Mouse (Mus musculus) midbrain, embryonic 11.5 days (tissue): ENCODE results near the gene Plod2. TPM values are rescaled to one million over a fixed set of nuclear protein-coding genes. Genes with fewer than 3 reads are reported as not detected.
A peak's percentile ranks its signal among the peaks of the same experiment; 100 is the strongest.

Experiments used
- ATAC-seq: fragments of 200-750 bp; cut with Nextera tagmentation; 2 replicates; pipeline ENCODE4 v1.8.0; 2017; ENCODE audit warnings: moderate TSS enrichment, moderate library complexity; ENCODE audit not compliant: low FRiP score
- DNase-seq: peaks from one replicate; pipeline ENCODE4 v3.0.0; 2015; ENCODE audit warnings: low spot score; ENCODE audit errors: missing footprints
- H3K27ac ChIP-seq: fragments of 300-500 bp; sonication (generic); 2 replicates; pipeline ENCODE4 v1.5.1; 2014; ENCODE audit warnings: low read depth, low read length
- H3K27me3 ChIP-seq: fragments of 300-500 bp; sonication (generic); 2 replicates; pipeline ENCODE4 v1.6.1; 2014; ENCODE audit warnings: mild to moderate bottlenecking, low read length, moderate library complexity, mixed read lengths; ENCODE audit not compliant: control insufficient read depth, insufficient read depth
- H3K36me3 ChIP-seq: fragments of 300-500 bp; sonication (generic); 2 replicates; pipeline ENCODE4 v1.6.1; 2014; ENCODE audit warnings: mild to moderate bottlenecking, low read length, moderate library complexity, mixed read lengths; ENCODE audit not compliant: control insufficient read depth, insufficient read depth
- H3K4me1 ChIP-seq: fragments of 300-500 bp; sonication (generic); 2 replicates; pipeline ENCODE4 v1.6.1; 2014; ENCODE audit warnings: low read length; ENCODE audit not compliant: control insufficient read depth, insufficient read depth
- H3K4me2 ChIP-seq: fragments of 300-500 bp; sonication (generic); 2 replicates; pipeline ENCODE4 v1.6.1; 2014; ENCODE audit warnings: mild to moderate bottlenecking, moderate library complexity
- H3K4me3 ChIP-seq: fragments of 300-500 bp; sonication (generic); 2 replicates; pipeline ENCODE4 v1.5.1; 2014; ENCODE audit warnings: low read depth, low read length
- H3K9ac ChIP-seq: fragments of 300-500 bp; sonication (generic); 2 replicates; pipeline ENCODE4 v1.6.1; 2014; ENCODE audit warnings: low read length
- H3K9me3 ChIP-seq: fragments of 300-500 bp; sonication (generic); 2 replicates; pipeline ENCODE4 v1.6.1; 2016; ENCODE audit warnings: low read length; ENCODE audit not compliant: control insufficient read depth
- WGBS: fragments of 180-500 bp; shearing (Covaris S2); extraction: QIAGEN DNeasy Blood & Tissue Kit; methylation state at CpG from one replicate; pipeline ENCODE4 v1.1.7; 2014; 5-methylcytosine and 5-hydroxymethylcytosine counted together
- polyA plus RNA-seq: library from polyadenylated mRNA; unstranded; fragments of >200 nt; fragmentation: Nextera tagmentation; extraction: Ambion mirVana; gene quantifications from 2 replicates; pipeline ENCODE4 v1.2.1, GENCODE M21; 2014

Plod2 gene
- polyA plus RNA-seq, 1 experiment from 2014 or later, result 25.2 TPM

DNA sequence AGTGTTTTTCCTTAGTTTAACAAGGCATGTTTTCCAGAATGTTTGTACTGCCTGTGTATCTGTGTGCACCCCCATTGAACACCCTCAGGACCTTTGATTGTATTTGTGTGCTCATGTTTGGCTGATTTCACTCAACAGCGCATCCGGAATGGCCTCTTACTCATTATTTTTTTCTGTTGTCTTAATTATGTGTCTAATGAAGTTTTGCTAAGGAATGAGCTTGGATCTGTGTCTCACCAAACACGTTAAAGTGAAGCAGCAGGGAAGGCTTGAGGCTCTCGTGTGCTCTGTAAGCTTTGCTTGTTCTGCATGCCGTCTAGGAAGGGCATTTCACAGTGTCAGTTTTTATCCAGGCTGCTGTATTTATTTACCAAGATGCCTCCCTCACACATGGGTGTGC, 59.5 kb downstream of the Plod2 start:
- peak; percentile 23 for DNase-seq
- H3K27me3 ChIP-seq, result no peaks in the 10 kb centered on the region
- no peak overlapping the region for H3K4me3 ChIP-seq
- 84% methylated on average over 5 of the region's 5 CpGs for WGBS
- H3K9me3 ChIP-seq, result no peaks in the 10 kb centered on the region
- no peak overlapping the region for H3K27ac ChIP-seq
- ATAC-seq, result no peak
- no peaks in the 10 kb centered on the region for H3K36me3 ChIP-seq
- H3K4me1 ChIP-seq, result no peaks in the 10 kb centered on the region
- H3K4me2 ChIP-seq, result no peak overlapping the region
- H3K9ac ChIP-seq, result no peak overlapping the region

DNA sequence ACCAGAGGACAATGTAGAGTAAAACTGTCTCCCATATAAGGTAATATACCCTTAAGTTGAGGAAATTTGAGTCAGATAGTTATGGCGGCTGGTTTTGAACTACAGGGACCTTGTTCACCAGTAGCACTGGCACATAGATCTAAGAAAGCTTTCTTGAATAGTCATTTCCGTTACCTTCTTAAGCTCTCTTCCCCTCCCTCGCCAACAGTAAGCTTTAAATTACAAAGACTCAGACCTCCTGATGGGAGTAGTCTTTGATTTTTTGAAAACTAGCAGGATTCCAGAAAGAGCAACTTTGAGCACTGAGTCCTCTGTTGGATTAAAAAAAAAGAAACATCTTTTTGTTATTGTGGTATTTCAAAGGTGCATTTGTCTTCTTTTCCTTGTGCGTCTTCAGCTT, 61.5 kb downstream of the Plod2 start:
- Histone ChIP-seq H3K27me3 (no peaks in the 10 kb centered on the region), H3K4me2 (no peak overlapping the region), H3K4me3 (no peak overlapping the region), H3K36me3 (no peaks in the 10 kb centered on the region), H3K27ac (no peak overlapping the region), H3K4me1 (no peaks in the 10 kb centered on the region), H3K9ac (no peak overlapping the region), H3K9me3 (no peaks in the 10 kb centered on the region)
- DNase-seq (no peak), ATAC-seq (no peak)
- WGBS, result 55% methylated on average over 4 of the region's 4 CpGs

DNA sequence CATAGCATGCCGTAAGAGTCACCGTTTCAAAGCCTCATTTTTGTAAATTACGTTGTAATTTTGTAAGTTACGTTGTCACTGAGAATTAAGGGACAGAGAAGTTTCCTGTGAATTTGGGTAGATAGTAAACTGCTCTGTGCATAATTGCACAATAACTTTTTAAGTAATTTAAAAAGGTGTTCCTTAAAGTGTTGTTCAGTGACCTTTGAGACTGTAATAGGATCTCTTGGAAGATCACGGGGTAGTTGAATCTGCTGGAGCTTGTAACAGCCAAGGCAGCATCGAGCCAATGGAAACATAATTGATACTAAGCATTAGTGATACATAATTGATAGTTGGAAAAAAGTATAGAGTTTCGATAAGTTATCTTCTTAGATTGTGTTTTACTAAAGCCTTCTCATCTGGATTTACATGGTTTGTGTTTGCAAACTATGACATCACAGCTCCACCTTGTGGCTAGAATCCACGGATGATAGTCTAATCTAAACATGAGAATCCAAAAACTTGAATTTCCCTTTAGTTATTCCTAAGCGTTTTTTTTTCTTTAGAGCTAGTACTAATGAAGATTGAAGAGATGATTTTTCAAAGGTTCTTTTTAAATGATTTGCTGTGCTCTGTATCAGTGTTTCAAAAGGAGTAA, 68.7 kb downstream of the Plod2 start:
- 0 out of 2 replicates have a peak, but pooled peaks have one; percentile 33 for ATAC-seq
- Histone ChIP-seq H3K4me3 (no peak overlapping the region), H3K4me1 (no peaks in the 10 kb centered on the region), H3K9ac (no peak overlapping the region), H3K27ac (no peak overlapping the region), H3K9me3 (no peaks in the 10 kb centered on the region), H3K27me3 (no peaks in the 10 kb centered on the region), H3K36me3 (no peaks in the 10 kb centered on the region), H3K4me2 (no peak overlapping the region)
- WGBS, result 71% methylated on average over 9 of the region's 9 CpGs
- no peak for DNase-seq

DNA sequence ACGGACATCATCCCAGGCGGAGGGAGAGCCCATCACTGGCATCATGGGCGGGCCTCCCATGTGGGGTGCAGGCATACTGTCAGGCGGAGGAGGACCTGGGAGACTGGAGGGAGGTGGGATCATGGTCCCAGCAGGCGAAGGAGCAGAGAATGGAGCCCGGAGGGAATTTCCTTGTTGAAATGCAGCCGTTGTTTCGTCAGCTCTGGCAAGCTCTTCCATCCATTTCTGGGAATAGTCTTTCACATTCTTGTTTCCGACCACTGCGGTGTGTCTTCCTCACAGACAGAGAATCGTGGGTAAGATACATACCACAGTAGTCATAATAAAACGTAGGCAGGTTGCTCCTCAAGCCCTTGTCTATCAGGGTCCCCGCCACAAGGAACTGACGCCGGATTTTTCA, 70.6 kb downstream of the Plod2 start:
- Histone ChIP-seq H3K4me2 (no peak overlapping the region), H3K9ac (no peak overlapping the region), H3K36me3 (no peaks in the 10 kb centered on the region), H3K9me3 (no peaks in the 10 kb centered on the region), H3K27me3 (no peaks in the 10 kb centered on the region), H3K4me1 (no peaks in the 10 kb centered on the region), H3K27ac (no peak overlapping the region), H3K4me3 (no peak overlapping the region)
- 92% methylated on average over 15 of the region's 15 CpGs for WGBS
- ATAC-seq (0 out of 2 replicates have a peak, but pooled peaks have one; percentile 38), DNase-seq (peak; percentile 35)

DNA sequence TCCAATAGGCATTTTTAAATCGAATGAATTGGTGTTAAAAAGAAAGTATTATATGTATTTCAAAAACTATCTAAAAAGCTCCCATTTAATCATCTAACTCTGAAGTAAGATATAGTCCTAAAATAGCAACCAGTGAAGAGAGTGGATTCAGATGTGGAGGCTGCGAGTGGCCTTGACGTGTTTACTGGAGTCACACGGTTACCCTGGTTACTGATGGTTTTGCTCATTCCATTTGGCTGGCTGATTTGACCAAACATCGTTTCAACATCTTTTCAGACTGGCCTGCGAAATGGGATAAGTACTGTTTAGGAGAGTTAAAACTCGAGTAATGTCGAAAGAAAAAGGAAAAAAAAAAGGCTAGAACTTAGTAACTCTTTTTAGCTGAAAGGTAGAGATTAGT, 71.2 kb downstream of the Plod2 start:
- Histone ChIP-seq H3K4me2 (no peak overlapping the region), H3K36me3 (no peaks in the 10 kb centered on the region), H3K27me3 (no peaks in the 10 kb centered on the region), H3K9ac (no peak overlapping the region), H3K27ac (no peak overlapping the region), H3K4me1 (no peaks in the 10 kb centered on the region), H3K4me3 (no peak overlapping the region), H3K9me3 (no peaks in the 10 kb centered on the region)
- DNase-seq, result no peak
- WGBS, result 82% methylated on average over 8 of the region's 8 CpGs
- no peak for ATAC-seq

DNA sequence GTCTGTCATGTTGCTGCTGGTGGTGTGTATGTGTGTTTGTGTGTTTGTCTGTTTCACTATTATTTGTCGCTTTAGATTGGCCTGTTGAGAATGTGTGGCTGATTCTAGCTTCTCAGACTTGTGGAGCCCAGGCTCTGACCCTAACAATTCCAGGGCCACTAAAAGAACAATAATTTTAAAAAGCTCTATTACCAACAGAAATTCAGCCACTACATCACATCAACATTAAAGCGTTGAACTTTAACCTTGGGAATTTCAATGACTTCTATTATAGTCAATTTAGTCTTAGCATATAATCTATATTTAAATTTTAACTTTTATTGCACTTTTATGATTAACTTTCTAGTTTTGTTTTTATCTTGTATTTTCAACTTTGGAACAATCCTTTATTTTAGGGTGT, 74.4 kb downstream of the Plod2 start:
- no peak for ATAC-seq
- H3K4me1 ChIP-seq, result no peaks in the 10 kb centered on the region
- no peaks in the 10 kb centered on the region for H3K9me3 ChIP-seq
- no peak overlapping the region for H3K4me3 ChIP-seq
- no peak overlapping the region for H3K4me2 ChIP-seq
- H3K9ac ChIP-seq, result no peak overlapping the region
- H3K27me3 ChIP-seq, result no peaks in the 10 kb centered on the region
- WGBS, result 92% methylated on average over 2 of the region's 2 CpGs
- no peaks in the 10 kb centered on the region for H3K36me3 ChIP-seq
- DNase-seq, result no peak
- no peak overlapping the region for H3K27ac ChIP-seq

DNA sequence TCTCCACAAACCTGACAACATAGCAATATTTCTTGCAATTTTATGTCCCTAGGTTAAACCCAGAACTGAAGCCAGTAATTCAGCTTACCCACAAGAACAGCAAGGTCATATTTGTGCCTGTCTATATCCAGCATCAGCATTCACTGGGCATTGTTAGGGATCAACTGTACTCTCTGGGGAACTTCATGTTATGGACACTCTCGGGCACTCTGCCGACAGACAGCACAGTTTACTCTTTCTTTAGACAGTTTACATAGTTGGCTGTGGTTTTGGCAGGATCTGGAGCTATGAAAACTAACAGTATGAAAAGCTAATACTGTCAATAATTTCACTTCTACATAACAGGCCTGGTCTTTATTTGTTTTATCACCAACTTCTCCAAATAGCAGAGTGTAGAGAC, 75.4 kb downstream of the Plod2 start:
- H3K9ac ChIP-seq, result no peak overlapping the region
- H3K4me3 ChIP-seq, result no peak overlapping the region
- H3K4me2 ChIP-seq, result no peak overlapping the region
- WGBS, result 79% methylated on average over 2 of the region's 2 CpGs
- ATAC-seq (no peak), DNase-seq (no peak)
- no peaks in the 10 kb centered on the region for H3K4me1 ChIP-seq
- no peaks in the 10 kb centered on the region for H3K36me3 ChIP-seq
- H3K27ac ChIP-seq, result no peak overlapping the region
- H3K27me3 ChIP-seq, result no peaks in the 10 kb centered on the region
- no peaks in the 10 kb centered on the region for H3K9me3 ChIP-seq

DNA sequence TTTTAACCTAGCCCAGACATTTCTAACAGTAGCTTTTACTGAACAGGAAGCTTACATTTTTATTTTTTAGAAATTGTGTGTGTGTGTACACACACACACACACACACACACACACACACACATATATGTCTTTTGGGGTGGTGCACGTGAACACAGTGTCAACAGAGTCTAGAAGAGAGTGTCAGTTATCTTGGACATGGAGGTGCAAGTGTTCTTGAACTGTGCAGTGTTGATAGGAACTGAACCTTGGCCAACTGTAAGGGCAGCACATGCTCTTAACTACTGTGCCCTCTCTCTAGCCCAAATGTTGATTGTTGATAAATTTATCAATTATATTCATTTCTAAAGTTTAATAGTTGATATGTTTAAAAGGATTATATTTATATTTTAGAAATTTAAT, 78.1 kb downstream of the Plod2 start:
- DNase-seq (no peak), ATAC-seq (no peak)
- Histone ChIP-seq H3K4me3 (no peak overlapping the region), H3K4me2 (no peak overlapping the region), H3K9me3 (no peaks in the 10 kb centered on the region), H3K36me3 (no peaks in the 10 kb centered on the region), H3K9ac (no peak overlapping the region), H3K27ac (no peak overlapping the region), H3K4me1 (no peaks in the 10 kb centered on the region), H3K27me3 (no peaks in the 10 kb centered on the region)
- WGBS, result 71% methylated on average over 1 of the region's 1 CpGs

DNA sequence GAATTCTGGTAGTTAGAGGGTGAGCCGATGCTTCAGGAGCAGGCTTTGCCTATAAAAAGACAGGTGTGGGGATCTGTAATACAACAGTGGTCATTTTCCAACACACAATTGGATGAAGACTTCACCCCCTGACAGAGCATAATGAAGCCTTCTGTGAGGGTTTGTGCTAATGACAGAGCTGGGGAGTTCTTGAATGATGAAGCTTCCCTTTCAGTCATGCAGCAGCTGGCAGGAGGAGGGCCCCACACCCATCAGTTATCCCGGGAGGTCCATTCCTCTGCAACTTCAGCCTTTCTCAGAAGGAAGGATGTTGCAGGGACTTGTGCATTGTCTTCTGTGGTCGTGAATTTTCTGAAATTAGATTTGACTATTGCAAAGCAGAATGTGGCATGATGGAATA, 79.2 kb downstream of the Plod2 start:
- H3K4me1 ChIP-seq, result no peaks in the 10 kb centered on the region
- DNase-seq (no peak), ATAC-seq (no peak)
- no peak overlapping the region for H3K27ac ChIP-seq
- no peaks in the 10 kb centered on the region for H3K36me3 ChIP-seq
- H3K9me3 ChIP-seq, result no peaks in the 10 kb centered on the region
- no peak overlapping the region for H3K4me2 ChIP-seq
- no peak overlapping the region for H3K9ac ChIP-seq
- no peaks in the 10 kb centered on the region for H3K27me3 ChIP-seq
- H3K4me3 ChIP-seq, result no peak overlapping the region
- 81% methylated on average over 3 of the region's 3 CpGs for WGBS
